Mouse (Mus musculus) heart, postnatal 0 days (tissue): ENCODE data around the gene Otoa. TPM values are rescaled to one million over a fixed set of nuclear protein-coding genes. Genes with fewer than 3 reads are reported as not detected.

Source experiments
- ATAC-seq: fragments of 200-750 bp; cut with Nextera tagmentation; 2 replicates; pipeline ENCODE4 v1.8.0; 2017; ENCODE audit warnings: low read depth, moderate number of reproducible peaks, moderate library complexity; ENCODE audit not compliant: insufficient read depth
- DNase-seq: peaks from one replicate; pipeline ENCODE4 v3.0.0-alpha.2; 2016; ENCODE audit warnings: low spot score
- H3K27ac ChIP-seq: fragments of 300-500 bp; sonication (generic); 2 replicates; pipeline ENCODE4 v1.5.1; 2014; ENCODE audit warnings: low read depth, mild to moderate bottlenecking
- H3K27me3 ChIP-seq: fragments of 300-500 bp; sonication (generic); 2 replicates; pipeline ENCODE4 v1.6.1; 2014; ENCODE audit warnings: low read length, mixed read lengths; ENCODE audit not compliant: control insufficient read depth, insufficient read depth
- H3K36me3 ChIP-seq: fragments of 300-500 bp; sonication (generic); replicated peaks from 2 replicates; pipeline ENCODE4 v1.6.1; 2014; ENCODE audit warnings: low read length, mixed read lengths; ENCODE audit not compliant: control insufficient read depth, insufficient read depth
- H3K4me1 ChIP-seq: fragments of 300-500 bp; sonication (generic); 2 replicates; pipeline ENCODE4 v1.6.1; 2014; ENCODE audit warnings: antibody characterized with exemption; ENCODE audit not compliant: control insufficient read depth, insufficient read depth
- H3K4me2 ChIP-seq: fragments of 300-500 bp; sonication (generic); 2 replicates; pipeline ENCODE4 v1.6.1; 2014; ENCODE audit warnings: low read depth, mild to moderate bottlenecking, low read length, moderate library complexity
- H3K4me3 ChIP-seq: fragments of 300-500 bp; sonication (generic); 2 replicates; pipeline ENCODE4 v1.5.1; 2014; ENCODE audit warnings: low read depth, low read length
- H3K9ac ChIP-seq: fragments of 300-500 bp; sonication (generic); replicated peaks from 2 replicates; pipeline ENCODE4 v1.6.1; 2014; ENCODE audit warnings: low read depth, low read length, mixed read lengths
- H3K9me3 ChIP-seq: fragments of 300-500 bp; sonication (generic); replicated peaks from 2 replicates; pipeline ENCODE4 v1.6.1; 2016; ENCODE audit warnings: low read length; ENCODE audit not compliant: control insufficient read depth
- CTCF ChIP-seq: IDR thresholded peaks from 2 replicates; pipeline ENCODE4 v1.5.1; 2016; ENCODE audit warnings: antibody characterized with exemption, control low read depth, low read depth
- EP300 ChIP-seq: IDR thresholded peaks from 2 replicates; pipeline ENCODE4 v1.6.1; 2016; ENCODE audit warnings: antibody characterized with exemption, low read depth
- WGBS: fragments of 180-500 bp; shearing (Covaris S2); extraction: QIAGEN DNeasy Blood & Tissue Kit; methylation state at CpG from one replicate; pipeline ENCODE4 v1.1.7; 2014; 5-methylcytosine and 5-hydroxymethylcytosine counted together
- polyA plus RNA-seq: library from polyadenylated mRNA; unstranded; fragments of >200 nt; fragmentation: Nextera tagmentation; extraction: Ambion mirVana; gene quantifications from 2 replicates; pipeline ENCODE4 v1.2.1, GENCODE M21; 2015
- total RNA-seq: library from RNA; depleted of rRNA; stranded (reverse); fragments of >200 nt; gene quantifications from 2 replicates; pipeline ENCODE4 v1.2.3, GENCODE M21; 2014; ENCODE audit warnings: low replicate concordance; rRNA removed

The Otoa gene
- total and polyA plus RNA-seq, 2 experiments from 2014 or later: 0.11 to 0.46 TPM

DNA sequence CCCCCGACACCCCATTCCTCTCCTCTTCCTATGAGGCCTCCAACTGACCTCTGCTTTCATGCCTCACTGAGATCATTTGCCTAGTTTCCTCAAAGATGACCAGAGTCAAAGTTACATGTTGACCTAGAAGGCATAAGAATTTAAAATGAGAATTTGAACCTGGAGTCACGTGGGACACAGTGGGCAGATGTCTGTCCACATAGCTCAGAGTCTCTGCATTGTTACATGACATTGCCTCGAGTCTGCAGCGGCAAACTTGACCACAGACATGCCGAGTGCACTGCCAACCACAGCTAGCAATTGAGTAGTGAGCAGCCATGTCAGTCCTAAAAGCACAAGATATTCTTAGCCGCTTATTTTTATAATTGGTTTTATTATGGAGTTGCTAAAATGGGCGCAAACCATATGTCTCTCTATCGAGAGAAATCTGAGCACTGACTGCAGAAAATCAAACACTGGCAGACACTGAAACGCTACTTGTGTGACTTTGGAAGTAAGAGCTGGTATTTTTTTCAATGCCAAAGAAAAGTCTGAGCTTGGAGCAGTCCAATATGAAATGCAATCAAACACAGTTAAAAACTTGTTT lies 105.8 kb downstream of the Otoa start:
- Histone ChIP-seq H3K4me3 (no peak overlapping the region), H3K4me1 (no peaks in the 10 kb centered on the region), H3K4me2 (no peak overlapping the region), H3K9ac (no peak overlapping the region), H3K27ac (no peak overlapping the region), H3K9me3 (no peaks in the 10 kb centered on the region), H3K27me3 (no peaks in the 10 kb centered on the region), H3K36me3 (no peaks in the 10 kb centered on the region)
- ATAC-seq (no peak), DNase-seq (no peak)
- TF ChIP-seq CTCF: no peak
- no peak for TF ChIP-seq EP300
- 70% methylated on average over 9 of the region's 9 CpGs for WGBS

DNA sequence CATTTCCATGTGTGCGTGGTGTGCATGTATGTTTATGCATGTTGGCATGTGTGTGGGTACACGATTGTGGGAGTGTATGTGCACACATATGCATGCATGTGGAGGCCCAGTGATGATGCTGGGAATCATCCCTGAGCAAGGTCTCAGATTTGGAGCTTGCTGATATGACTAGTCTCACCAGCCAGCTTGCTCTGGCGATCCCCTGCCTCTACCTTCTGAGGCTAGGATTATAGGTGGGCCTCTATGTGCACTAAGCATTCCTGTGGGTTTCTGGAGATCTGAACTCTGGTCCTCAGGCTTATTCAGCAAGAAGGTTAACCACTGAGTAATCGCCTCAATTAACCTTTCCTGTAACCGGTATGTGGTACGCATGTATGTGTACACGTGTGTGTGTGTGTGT lies 107.5 kb downstream of the Otoa start:
- H3K9ac ChIP-seq: no peak overlapping the region
- DNase-seq (no peak), ATAC-seq (no peak)
- WGBS: 88% methylated on average over 7 of the region's 7 CpGs
- H3K27me3 ChIP-seq: no peaks in the 10 kb centered on the region
- no peaks in the 10 kb centered on the region for H3K9me3 ChIP-seq
- no peaks in the 10 kb centered on the region for H3K36me3 ChIP-seq
- no peak overlapping the region for H3K4me2 ChIP-seq
- TF ChIP-seq CTCF: no peak
- no peak for TF ChIP-seq EP300
- H3K27ac ChIP-seq: no peak overlapping the region
- H3K4me1 ChIP-seq: no peaks in the 10 kb centered on the region
- H3K4me3 ChIP-seq: no peak overlapping the region

DNA sequence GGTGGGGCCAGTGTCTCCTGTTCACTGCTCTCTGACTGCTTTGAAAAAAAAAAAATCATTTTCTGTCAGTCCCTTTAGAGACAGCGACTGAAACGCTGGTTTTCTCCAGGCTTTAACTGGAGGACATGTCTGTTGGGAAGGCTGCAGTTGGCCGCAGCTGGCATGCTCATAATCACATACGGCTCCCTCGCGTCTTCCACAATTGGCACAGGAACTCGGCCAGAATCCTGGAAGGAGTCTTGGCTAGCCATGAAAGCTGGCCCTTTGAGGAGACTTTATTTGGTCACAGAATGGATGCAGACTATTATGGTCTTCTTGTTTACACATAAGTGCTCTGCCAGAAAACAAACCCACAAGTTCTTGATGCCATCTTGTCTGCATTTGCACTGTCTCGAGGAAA lies 117.5 kb downstream of the Otoa start:
- H3K9me3 ChIP-seq: no peaks in the 10 kb centered on the region
- TF ChIP-seq CTCF: no peak
- no peak for TF ChIP-seq EP300
- no peak overlapping the region for H3K9ac ChIP-seq
- H3K4me3 ChIP-seq: no peak overlapping the region
- no peaks in the 10 kb centered on the region for H3K4me1 ChIP-seq
- DNase-seq (no peak), ATAC-seq (no peak)
- H3K4me2 ChIP-seq: no peak overlapping the region
- H3K27me3 ChIP-seq: no peaks in the 10 kb centered on the region
- H3K27ac ChIP-seq: no peak overlapping the region
- WGBS: 65% methylated on average over 8 of the region's 8 CpGs
- H3K36me3 ChIP-seq: no peaks in the 10 kb centered on the region

DNA sequence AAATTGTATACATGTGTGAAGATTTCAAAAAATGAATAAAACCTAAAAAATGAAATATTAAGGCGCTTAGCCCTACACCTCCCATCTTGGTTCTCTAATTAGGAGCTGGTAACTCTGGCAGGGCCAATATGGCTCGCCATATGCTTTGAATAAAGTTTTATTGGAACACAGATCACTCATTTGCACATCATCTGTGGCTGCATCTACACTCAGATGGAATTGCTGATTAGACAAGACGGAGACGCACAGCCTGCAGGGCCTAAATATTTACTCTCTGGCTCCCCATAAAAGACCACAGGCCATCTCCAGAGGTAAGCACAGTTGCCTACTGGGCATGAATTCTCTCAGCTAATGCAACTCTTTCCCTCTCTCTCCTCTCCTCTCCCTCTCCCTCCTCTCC lies 130.4 kb downstream of the Otoa start:
- no peaks in the 10 kb centered on the region for H3K36me3 ChIP-seq
- H3K27ac ChIP-seq: no peak overlapping the region
- no peaks in the 10 kb centered on the region for H3K9me3 ChIP-seq
- no peak for TF ChIP-seq CTCF
- no peak for TF ChIP-seq EP300
- H3K4me3 ChIP-seq: no peak overlapping the region
- ATAC-seq: no peak
- WGBS: 83% methylated on average over 4 of the region's 4 CpGs
- no peaks in the 10 kb centered on the region for H3K4me1 ChIP-seq
- H3K27me3 ChIP-seq: no peaks in the 10 kb centered on the region
- no peak overlapping the region for H3K9ac ChIP-seq
- no peak overlapping the region for H3K4me2 ChIP-seq
- no peak for DNase-seq

Other genes starting within 250 kb of the Otoa start
- gene Eef2k, start 238.8 kb upstream of the Otoa start, total RNA-seq: 31.9 and 48.2 TPM in 2 replicates
- 22.7 and 23.6 TPM in 2 replicates for gene Eef2k, start 238.8 kb upstream of the Otoa start, polyA plus RNA-seq
- 14.5 and 20.6 TPM in 2 replicates for gene Polr3e, start 163.9 kb upstream of the Otoa start, total RNA-seq
- 11.5 and 12.2 TPM in 2 replicates for gene Polr3e, start 163.9 kb upstream of the Otoa start, polyA plus RNA-seq
- gene Cdr2, start 99.3 kb upstream of the Otoa start, total RNA-seq: 18.5 and 41.5 TPM in 2 replicates
- 3.5 and 4.5 TPM in 2 replicates for gene Cdr2, start 99.3 kb upstream of the Otoa start, polyA plus RNA-seq
- not detected in 2 replicates for gene Mfsd13b, start 99.1 kb upstream of the Otoa start, total RNA-seq
- 0.15 and 0.33 TPM in 2 replicates for gene Mfsd13b, start 99.1 kb upstream of the Otoa start, polyA plus RNA-seq
- gene Mettl9, start 47.2 kb upstream of the Otoa start, total RNA-seq: 44.8 and 52.8 TPM in 2 replicates
- gene Mettl9, start 47.2 kb upstream of the Otoa start, polyA plus RNA-seq: 81.2 and 82.4 TPM in 2 replicates
- gene Igsf6, start 7.1 kb upstream of the Otoa start, total RNA-seq: 1.6 TPM in 1 of 2 replicates, not detected in the other
- 1.1 TPM in 2 replicates for gene Igsf6, start 7.1 kb upstream of the Otoa start, polyA plus RNA-seq